Mouse (Mus musculus) heart, adult 2 months (tissue): ENCODE measurements around the gene Tfcp2.

Experiments used
- CTCF ChIP-seq: fragments of 200-600 bp; IDR thresholded peaks from 2 replicates; pipeline ENCODE4 v1.8.1; 2022; ENCODE audit warnings: antibody characterized with exemption, mild to moderate bottlenecking, moderate library complexity
- EP300 ChIP-seq: fragments of 200-500 bp; IDR thresholded peaks from 2 replicates; pipeline ENCODE4 v1.6.1; 2011; ENCODE audit warnings: low read depth, low read length, control low read depth; ENCODE audit not compliant: insufficient read depth
- POLR2A ChIP-seq: fragments of 200-500 bp; IDR thresholded peaks from 2 replicates; pipeline ENCODE4 v1.6.1; 2011; ENCODE audit warnings: mild to moderate bottlenecking, low read depth, low read length, control low read depth; ENCODE audit not compliant: insufficient read depth

DNA sequence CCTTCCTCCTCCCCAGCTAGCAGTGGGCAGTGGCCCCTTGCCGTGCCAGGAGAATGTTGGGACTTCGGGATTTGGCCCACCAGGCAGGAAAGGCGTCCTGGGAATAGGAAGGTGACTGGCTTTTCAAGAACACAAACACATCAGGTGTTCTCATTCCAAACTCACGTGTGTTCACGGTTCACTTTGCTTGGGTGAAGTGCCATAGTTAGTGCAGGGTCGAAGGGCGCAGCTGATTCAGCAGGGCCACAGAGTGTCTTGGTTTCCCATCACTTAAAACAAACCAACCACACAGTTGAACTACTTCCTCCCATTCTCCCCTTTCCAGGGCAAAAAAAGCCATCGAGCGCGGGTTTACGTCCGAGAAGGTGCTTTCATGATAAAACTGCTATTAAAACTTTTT, 23.6 kb upstream of the Tfcp2 start:
- no peak for TF ChIP-seq CTCF
- TF ChIP-seq POLR2A: no peak
- TF ChIP-seq EP300: no peak
